Mouse (Mus musculus) stomach, postnatal 0 days (tissue): ENCODE measurements around the gene Hadhb.

Experiments used
- CTCF ChIP-seq: IDR thresholded peaks from 2 replicates; pipeline ENCODE4 v1.5.1; 2016; ENCODE audit warnings: antibody characterized with exemption, low read depth, mild to moderate bottlenecking, moderate library complexity
- EP300 ChIP-seq: optimal IDR thresholded peaks from 2 replicates; pipeline ENCODE3; 2016; ENCODE audit warnings: antibody characterized with exemption

GRCm38 (mm10) chr5:30207276-30207675 lies 52.2 kb downstream of the Hadhb start:
- TF ChIP-seq CTCF = peak; percentile 68
- no peak for TF ChIP-seq EP300
